Mouse (Mus musculus): ENCODE data around the gene B3gnt3.
"Not testable (repeated sequence)": the region's sequence is repeated elsewhere in the genome, so short reads cannot be mapped to it uniquely, and the experiment has no call there.

The B3gnt3 gene

DNA sequence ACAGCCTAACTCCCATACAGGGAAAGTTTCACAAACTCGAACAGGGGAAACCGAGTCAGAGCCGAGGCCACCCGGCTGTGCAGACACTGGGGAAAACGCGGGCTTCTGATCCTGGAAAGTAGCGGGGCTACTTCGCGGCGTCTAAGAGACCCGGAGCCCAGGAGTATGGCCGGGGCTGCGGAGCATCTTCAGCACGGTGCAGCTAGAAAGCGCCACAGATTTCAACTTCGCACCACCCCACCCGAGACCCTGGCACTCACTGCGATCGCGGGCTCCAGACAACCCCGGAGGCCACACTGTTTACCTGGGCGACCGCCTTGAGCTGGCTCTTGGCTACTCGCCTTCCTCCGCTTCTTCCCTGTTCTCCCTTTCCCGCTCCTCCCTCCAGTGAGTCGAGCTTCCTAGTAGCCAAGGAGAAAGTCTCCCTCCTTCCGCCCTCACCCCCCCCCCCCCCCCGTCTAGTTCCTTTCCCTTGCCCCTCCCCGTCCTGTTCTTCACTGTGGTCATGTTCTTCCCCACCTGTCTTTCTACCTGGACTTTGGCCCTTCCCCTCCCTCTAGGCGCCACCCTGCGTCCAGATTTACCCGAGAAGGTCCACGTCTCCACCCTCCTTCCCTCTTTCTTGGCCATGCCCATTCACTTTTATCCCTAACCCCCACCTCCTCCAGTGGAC lies at the start of gene B3gnt3:
Gene B3gnt3, minus strand, starts transcription at position 376 of the 673 bp plus-strand sequence.
- DNase-seq = no peak

DNA sequence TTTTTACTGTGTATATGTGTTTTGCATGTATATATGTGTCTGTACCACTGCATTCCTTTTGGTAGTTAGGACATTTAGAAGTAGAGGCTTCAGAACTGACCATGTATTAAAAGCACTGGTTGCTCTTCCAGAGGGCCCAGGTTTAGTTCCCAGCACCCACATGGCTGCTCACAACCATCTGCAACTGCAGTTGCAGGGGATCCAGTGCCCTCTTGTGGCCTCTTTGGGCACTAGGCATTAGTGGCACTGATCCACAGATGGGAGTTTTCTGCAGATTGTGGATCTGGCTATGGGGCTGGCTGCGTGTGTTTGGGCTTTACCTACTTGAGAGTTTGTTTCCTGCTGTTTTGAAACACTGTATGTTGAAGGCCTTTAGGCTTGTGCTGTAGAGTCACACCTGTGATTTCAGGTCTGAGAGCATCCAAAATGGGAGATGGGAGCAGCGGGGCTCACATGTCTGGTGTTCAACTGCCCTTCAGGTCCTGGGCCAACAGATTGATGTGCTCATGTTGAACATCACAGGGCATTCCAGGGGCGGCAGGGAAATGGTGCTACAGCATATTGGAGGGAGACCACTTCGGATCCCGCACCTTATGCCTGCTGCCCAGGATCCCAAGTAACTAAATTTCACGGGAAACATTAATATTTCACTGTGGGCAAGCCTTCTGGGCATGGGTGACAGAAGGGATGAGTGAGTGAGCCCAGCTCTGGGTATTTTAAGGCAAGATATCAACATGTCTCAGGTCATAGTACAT lies 47.9 kb upstream of the B3gnt3 start:
- DNase-seq = not testable (repeated sequence)

DNA sequence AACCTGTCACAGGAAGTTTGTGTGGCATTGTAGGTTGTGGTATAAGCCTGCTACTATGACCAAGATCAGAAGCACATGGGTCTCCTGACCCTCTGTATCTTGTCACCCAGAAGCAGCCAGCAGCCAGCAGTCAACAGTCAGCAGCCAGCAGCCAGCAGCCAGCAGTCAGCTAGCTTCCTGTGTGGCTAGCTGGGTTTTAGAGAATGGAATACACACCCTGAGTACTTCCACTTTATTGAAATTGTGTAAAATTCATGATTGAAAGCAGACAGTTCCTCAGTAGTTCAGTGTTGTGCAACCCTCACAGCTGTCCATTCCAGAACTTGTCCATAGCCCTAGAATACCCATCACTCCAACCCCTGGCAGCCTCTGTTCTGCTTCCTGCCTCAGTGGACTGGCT lies 45.5 kb upstream of the B3gnt3 start:
- not testable (repeated sequence) for DNase-seq

DNA sequence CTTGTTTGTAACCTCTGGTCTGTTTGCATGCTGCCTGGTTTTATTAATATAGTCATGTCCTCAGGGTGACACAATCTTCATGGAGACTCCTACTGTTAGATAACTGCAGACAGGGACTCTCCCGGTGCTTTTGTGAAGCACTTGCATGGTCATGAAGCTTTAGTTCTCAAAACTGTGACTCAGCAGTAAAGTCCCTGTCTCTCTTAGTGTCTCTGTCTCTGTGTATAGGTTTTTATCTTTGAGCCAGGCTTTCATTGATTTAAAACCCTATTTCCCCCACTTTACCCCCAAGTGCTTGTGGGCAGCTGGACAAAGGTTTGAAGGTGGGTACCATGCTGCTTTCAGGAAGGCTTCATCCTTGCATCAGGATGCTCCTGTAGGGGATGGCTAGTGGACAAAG lies 43.7 kb upstream of the B3gnt3 start:
- no peak for DNase-seq

DNA sequence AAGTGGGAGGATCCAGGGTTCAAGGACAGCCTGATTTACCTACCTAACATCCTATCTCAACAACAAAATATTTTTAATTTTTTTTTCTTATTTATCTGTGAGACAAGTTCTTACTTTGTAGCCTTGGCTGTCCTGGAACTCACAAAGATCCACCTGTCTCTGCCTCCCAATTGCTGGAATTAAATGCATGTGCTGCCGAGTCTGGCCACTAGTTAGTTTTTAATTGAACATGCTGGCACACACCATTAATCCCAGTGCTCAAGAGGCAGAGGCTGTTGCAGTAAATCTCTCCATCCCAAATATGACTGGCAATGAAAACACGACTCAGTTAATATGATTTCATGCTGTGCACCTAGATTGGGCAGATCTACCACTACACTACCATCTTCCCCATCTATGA lies 41.2 kb upstream of the B3gnt3 start:
- DNase-seq = no peak

DNA sequence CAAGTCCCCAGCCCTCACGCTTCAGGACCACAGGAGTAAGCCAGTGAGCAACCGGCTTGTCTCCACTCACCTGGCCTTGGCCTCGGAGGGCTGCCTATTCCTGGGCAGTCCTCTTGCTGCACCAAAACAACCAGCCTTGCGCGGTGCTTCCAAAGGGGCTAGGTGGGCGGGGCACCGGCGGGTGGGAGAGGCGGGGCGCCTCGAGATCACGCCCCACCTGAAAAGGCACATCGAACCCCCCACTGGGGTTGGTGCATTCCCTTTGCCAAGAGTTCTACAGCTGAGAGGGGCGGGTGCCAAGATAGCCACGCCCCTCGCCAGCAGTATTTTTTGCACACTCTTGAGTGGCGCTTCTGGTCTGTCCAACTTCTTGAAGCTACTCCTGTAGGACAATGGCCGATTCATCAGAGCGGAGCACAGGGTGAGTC lies 40.1 kb upstream of the B3gnt3 start:
- DNase-seq = peak; percentile 44

DNA sequence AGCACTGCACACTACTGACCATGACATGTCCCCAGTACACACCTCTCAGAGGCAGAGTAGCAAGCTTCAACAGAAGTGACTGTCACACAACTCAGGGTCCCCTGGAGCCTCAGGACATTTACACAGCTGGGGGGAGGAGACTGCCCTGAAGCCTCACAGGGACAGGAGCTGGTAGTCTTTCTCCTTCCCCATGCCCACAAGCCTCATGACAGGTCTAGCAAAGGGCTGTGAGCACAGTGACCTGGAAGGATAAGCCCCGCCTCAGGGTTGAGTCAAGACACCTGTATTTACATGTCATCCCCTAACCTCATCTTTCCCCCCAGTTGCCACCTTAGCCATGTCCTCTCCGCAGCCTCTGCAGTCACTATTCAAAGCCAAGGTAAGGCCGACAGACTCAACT lies 39.6 kb upstream of the B3gnt3 start:
- DNase-seq = no peak

DNA sequence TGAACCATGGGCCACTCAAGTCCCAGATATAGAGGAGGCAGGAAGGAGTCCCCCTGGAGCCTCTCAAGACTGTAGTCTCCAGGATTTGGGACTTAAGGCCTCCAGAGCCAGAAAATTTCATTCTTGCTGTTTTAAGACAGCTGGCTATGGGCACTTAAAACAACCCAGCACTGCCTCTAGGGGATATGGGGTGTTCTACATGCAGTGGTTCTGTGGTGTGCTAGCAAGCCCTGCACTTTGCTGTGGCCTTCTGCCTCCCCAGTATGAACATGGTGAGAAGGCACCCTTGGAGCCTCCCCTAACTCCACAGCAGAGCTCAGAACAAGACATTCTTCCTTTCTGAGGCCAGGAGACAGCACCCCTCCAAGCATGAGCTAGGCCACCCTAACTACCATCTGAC lies 36.7 kb upstream of the B3gnt3 start:
- DNase-seq = not testable (repeated sequence)

DNA sequence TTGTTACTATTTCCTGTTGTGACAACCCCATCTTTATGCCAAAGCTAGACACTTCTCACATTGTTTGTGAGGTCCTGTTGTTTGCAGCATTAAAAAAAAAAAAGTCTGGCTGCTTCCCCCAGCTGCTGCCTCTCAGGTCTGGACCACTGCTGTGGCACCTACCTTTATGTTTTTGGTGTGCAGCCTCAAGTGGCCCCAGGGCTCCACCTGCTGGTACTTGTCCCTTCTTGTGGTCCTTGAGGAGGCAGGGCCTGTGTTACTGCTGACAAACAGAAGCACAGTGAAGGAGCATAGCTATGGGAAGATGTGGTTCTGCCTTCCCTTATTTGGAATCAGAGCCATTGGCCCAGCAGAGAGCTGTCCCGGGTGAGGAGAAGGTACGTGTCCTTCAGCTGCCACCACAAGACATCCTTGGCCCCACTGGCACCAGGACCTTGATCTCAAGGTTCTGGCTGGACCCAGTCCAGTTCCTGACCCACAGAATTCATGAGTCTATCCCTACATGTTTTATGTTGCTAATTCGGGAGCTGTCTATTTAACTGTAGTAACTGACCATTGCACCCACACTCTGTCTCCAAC lies 30.2 kb upstream of the B3gnt3 start:
- DNase-seq = peak; percentile 92

DNA sequence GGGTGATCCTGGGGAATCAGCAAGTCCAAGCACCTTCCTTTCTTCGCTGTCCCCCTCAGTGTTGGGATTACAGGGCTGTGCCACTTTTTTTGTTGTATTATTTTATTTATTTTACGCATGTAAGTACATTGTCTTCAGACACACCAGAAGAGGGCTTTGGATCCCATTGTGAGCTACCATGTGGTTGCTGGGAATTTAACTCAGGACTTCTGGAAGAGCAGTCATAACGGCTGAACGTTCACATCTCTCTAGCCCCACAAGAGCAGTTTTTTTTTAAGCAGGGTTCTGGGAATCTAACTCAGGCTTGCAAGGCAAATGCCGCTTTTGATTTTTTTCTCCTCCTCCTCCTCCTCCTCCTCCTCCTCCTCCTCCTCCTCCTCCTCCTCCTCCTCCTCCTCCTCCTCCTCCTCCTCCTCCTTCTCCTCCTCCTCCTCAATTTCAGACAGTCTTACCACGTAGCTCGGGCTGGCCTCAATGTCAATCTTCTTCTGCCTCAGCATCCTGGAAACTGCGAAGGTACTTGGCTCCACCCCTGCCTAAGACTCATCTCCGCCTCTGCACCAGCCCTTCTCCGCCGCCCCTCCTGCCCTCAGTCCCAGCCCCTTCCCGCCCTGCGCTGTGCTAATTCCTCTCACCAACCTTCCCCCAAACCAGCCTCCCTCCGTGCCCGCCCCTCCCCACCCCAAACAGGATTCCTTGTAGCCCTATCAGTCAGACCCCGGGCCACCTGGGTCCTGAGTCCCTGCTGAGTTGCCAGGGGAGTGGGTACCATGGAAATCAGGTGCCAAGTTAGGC lies 27.4 kb upstream of the B3gnt3 start:
- DNase-seq = peak; percentile 74

DNA sequence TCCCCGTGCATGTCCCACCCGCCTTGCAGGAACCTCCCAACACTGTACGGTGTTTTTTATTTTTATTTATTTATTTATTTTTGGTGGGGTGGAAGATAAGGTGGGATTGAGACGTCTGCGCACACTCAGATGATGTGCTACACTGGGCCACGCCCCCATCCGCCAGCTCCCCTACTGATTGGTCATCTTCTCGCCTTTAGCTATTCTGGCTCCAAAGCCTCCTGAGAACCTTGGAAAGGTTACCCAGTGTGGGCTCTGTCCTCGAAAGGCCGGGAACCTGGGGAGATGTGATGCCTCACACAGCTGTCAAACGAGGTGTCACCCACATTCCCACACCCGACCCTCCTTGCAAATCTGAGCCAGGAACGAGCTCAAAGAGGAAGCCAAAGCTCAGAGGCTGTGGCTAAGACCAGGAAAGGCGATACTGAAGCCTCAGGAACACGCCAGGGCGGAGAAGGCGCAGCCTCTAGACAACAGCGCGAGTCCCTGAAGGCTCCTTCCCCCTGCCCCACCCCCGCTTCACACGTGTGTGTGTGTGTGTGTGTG lies 26.7 kb upstream of the B3gnt3 start:
- DNase-seq = peak; percentile 68

DNA sequence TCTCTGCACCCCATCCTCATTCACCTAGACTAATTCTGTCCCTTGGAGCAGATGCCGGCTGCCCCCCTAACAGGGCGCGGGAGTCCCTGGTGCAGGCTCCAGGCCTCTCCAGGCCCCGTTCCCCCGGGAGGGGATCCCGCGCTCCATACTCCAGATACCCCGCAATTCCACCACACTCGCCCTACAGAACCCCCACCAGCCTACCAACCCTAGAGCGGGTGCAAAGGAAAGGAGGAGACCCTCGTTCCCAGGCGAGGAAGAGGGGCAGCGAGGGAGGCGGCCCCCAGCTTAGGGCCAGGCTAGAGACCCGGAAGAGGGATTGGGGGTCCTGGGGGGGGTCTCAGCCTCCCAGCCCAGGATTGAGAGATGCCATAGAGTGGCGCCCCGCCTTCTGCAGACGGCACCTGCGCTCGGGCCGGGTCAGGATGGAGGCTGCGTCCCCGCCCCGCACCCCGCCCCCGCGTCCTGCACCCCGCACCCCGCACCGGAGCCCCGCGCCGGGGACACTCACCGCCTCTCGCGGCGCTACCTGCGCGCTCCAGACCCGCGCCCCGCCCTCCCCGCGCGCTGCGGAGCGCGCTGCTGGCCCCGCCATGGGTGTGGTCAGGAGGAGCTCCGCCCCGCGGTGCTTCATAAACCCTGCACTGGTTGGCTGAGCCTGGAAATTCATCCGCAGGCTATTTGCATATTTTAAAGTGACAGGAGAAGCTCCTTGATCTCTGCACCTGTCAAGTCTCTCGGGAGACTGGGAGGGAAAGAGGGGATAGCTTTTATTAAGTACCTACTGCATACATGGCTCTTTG lies 23.7 kb upstream of the B3gnt3 start, which contains the start of gene Fcho1:
Gene Fcho1, minus strand, starts transcription at position 595 of the 803 bp plus-strand sequence.
- DNase-seq = peak; percentile 96

DNA sequence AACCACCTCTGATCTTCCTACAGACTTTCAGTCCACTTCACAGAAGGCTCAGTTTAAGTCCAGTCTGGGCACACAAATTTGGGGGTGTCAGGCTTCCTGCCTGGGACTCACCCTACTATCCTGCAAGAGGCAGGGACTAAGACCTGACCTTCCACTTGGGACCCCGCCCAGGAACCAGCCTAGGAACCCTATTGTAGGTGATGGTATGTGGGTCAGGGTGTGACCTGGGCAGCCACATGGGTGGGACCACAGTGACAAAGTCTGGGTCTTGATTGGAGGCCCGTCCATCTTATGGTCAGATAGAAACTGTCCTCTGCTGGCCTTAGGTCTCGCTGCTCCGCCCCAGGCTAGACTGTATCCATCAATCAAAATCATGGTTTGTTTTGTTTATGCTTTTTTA lies 22.8 kb upstream of the B3gnt3 start:
- no peak for DNase-seq

DNA sequence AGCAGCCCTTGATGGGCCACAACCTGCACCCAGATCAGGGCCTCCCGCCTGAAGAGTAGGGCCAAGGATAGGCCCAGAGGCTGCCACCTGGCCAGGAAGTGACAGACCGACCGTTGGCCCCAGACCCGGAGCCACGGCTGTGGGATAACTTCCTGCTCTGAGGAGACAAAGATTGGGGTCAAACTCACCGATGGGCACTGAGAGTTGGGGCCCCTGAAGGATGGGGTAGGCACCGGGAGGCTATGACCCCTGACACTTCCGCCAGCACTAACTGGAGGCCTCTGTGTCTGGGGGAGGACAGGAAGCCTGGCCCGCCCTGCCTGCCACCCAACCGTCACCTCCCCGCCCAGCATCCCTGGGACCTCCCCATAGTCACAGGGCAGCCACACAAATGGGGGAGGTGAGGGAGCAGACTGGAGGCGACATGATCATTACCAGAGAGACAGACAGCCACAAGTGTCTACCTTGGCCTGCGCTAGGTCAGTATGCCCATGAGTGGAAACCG lies 21.5 kb upstream of the B3gnt3 start:
- DNase-seq = peak; percentile 83

DNA sequence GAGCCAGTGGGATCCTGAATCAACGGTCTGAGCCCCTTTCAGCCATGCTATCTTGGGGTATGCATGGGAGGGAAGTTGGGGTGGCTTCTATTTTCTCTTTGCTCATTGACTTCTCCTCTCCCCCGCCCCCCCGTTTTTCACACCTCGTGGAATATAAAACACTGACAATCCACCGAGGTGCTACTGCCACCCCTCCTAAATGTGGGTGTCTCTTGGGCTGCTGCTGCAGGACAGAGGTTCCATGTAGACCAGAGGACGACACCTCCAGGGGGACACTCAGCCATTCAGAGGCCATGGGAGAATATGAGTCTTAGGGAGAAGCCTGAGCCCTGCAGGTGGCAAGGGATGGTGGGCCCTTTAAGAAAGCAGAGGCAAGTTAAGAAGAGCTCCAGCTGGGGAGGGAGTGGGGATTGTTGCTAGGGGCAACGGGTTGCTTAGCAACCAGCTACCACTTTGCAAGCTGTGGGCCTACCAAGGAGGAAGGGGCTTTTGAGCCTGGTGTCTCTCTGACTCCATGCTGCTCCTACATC lies 18.4 kb upstream of the B3gnt3 start:
- DNase-seq = peak; percentile 86

DNA sequence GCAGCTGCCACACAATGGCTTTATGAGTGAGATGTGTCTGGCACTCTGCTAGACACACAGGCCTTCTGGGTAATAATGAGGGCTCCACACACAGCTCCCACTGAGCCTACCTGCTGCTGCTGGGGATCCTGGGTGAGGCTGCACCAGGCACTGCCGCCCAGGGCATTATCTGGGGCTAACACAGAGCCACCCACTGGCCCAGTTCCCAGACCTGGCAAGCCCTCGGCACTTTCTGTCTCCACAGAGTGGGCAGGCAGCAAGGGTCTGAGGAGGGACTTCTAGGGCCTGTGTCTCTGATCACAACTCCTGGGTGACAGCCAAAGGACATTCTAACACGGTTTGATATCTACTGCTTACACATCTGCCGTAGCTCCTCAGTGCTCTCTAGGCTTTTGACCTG lies 17.6 kb upstream of the B3gnt3 start:
- DNase-seq = peak; percentile 13

DNA sequence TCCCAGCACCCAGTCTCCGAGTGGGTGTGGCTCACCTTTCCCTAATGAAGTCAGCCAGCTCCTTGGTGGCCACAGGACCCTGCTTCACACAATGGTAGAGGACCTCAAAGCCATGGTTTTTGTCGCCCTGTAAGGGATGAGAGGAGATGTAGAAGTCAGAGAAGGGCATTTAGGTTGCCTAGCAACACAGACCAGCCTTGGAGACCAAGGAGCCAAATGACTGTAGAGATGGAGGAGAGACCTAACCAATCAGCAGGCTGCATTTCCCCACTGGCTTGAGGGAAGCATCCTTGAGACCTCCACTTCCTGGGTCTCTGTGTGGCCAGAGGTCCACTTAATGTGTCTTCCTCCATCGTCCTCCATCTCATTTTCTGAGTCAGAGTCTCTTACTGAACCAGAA lies 16.7 kb upstream of the B3gnt3 start:
- DNase-seq = peak; percentile 9

DNA sequence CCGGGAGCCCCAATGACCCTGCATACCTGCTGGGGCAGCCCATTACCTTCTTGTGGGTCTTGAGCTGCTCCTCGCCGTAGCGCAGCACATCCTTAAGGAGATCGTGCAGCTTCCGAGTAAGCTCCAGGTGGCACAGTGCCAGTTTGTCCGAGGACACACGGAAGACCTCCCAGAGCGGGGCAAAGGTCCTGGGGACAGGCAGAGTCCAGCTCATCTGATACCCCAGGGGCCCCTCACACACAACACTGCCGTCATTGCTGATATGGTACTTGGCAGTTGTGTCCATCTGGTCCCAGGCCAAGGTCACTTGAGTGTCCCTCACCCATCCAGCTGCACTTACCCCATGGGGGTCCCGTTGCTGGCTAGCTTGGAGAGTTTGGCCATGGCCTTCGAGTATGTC lies 15.5 kb upstream of the B3gnt3 start:
- DNase-seq = peak; percentile 5

DNA sequence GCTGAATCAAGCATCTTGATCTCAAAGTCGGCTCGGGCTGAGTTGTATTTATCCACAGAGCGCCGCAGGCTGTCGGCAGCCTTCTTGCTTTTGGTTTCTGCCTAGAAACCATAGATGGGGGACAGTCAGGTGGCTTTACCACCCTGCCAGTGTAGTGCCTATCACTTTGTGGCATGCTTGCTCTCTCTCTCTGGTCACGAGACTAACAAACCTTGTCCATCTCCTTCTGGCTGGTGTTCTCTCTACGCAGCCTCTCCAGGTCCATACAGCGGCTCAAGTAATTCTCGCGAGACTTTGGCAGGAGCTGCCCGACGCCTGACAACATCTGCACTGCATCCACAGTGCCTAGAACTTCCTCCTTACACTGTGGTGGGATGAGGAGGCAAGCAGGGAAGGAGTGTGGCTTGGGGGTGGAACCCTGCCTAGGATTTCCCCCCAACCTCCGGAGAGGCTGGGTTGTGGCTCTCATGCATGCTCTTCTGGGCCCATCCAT lies 15.0 kb upstream of the B3gnt3 start:
- peak; percentile 5 for DNase-seq

DNA sequence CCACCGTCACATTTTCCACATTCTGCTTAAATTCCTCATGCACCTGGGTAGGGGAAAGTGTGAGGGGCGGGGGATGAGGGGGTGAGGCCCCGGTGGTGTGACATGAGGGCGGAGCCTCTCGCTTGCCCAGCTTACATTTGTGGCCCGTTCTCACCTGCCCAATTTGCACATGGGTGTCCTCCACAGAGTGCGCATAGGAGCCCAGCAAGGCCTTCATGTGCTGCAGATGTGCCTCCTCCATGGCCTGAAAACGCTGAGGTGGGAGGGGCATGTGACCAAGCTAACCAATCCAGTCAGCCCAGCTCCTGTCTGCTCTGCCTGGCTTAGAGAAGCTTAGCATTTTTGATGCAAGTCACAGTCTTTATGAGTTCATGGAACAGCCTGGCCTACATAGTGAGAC lies 13.9 kb upstream of the B3gnt3 start:
- peak; percentile 12 for DNase-seq

DNA sequence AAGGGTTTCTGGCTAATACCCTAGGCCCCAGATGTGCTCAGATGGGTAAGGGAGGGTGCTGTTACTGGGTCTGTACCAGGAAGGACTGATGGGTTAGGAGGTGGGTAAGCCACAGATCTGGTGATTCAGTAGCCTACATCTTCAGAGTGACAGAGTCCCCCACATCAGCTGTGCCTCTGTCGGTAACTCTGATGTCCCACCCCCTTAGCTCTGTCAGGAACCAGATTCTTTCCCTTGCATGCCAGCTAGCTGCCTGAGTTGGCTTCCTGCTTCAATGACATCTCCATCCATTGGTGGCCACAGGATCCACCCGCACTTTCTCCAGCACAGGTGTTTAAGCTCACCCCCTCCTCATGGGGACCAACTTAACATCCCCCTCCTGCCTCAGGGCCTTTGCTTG lies 10.0 kb upstream of the B3gnt3 start:
- DNase-seq = no peak

Measured in thymus, postnatal 4 days (tissue).